Mouse (Mus musculus): ENCODE data around the gene Glis1.

The Glis1 gene

DNA sequence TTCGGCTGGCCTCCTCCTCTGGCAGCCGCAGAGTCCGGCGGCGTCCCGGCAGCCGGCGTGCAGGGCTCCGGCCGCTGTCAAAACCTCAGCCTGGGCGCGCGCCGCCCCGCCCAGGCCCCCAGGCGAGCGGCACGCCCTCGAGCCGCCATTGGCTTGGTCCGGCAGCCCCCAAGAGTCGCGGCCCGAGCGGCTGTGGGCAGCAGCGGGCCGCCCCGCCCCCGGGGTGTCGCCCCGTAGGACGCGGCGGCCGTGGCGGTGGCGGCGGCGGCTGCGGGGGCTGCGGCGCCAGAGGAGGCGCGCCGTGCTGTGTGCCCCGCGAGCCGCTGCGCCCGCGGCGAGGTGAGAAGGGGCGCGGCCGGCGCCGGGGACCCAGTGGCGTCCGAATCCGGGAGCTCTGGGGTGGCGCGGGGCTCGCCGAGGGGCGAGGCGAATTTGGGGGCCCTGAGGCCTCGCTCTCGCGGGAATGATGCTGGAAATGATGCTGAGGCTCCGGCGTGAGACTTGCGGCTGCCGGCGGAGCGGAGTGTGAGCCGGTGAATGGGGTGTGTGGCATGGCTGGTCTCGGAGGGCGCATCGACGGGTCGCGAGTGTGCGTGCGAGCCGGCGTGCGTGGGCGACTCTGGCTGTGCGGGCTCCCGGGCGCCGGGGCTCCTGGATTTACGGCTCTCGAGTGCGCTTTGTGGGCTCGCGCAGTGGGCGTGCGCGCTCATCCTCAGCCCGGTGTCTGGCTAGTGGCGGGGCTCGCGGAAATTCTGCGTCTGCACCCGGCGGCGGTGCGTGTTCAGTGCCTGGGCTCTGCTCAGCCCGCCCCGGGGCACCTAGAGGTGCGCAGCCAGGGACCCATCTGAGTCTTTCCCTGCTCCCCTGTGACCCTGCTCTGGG, at the start of gene Glis1:
TSS of gene Glis1 (plus strand) at position 236 of the 882 bp plus-strand sequence.
- in situ Hi-C loops (cut with MboI, MseI), result no loop called here

DNA sequence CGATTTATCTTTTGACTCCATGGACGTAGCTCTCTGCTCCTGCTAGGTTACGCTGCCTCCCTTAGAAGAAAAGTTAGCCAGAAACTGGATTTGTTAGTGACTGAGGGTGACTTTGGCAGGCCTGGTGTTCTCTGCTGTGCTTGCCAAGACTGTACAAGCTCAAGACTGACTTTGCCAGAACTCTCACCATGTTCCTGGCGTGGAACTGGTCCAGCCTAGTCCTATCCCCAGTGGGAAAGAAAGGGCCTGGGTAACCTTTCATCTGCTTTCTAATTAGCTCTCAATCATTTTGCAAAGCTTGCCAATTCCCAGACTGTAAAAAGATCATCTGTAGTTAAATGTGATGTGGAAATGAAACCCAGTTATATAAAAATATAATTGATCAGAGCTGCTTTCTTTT, 47.4 kb upstream of the Glis1 start:
- in situ Hi-C loops (cut with MboI, MseI), result loop anchor here (10.0 to 25.0 kb wide), 2 partner anchors 972 to 1175 kb away; no protein-coding TSS in a partner anchor

- in situ Hi-C loops (cut with MboI, MseI), result loop anchor here (10.0 to 25.0 kb wide), 2 partner anchors 973 to 1175 kb away; no protein-coding TSS in a partner anchor
Observed at GRCm38 (mm10) chr4:107387465-107387864, 46.9 kb upstream of the Glis1 start.

- in situ Hi-C loops (cut with MboI, MseI), result loop anchor here (10.0 to 25.0 kb wide), 2 partner anchors 973 to 1174 kb away; no protein-coding TSS in a partner anchor
Observed at GRCm38 (mm10) chr4:107388291-107388690, 46.1 kb upstream of the Glis1 start.

DNA sequence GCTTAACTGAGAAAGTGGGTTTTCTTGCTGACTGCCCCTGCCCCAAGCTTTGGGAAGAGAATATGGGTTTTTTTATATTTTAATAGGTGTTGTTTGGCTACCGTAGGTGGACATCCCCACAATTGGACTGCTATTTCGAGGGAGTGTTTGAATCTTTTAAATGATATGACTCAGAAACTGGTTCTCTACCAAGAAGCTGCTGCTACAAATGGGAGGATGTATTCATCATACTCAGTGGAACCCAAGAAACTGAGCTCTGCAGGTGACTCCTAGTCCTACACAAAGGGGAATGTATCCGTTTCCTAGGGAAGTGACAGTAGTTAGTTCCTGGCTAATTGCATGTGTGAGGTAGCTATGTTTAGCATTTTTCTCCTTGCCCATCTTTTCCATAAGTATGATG, 45.0 kb upstream of the Glis1 start:
- in situ Hi-C loops (cut with MboI, MseI), result loop anchor here (10.0 to 25.0 kb wide), 2 partner anchors 975 to 1173 kb away; no protein-coding TSS in a partner anchor

DNA sequence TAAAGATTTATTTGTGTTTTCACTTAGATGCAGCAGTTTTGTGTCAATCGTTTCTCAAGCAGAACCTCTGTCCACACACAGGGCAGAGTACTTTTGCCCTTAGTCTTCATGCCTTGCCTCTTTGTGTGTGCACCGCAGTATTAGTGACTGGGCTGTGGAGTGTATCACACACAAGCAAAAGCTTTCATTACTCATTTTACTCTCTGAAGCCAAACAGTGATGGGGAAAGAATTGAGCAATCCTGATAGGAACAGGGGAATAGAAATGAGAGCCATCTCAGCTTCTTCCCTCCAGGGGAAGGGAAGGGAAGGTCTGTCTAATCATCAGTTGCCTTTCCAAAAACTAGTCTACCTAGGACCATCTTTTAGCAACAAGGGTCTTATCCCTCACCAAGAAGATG, 40.6 kb upstream of the Glis1 start:
- in situ Hi-C loops (cut with MboI, MseI), result loop anchor here (25.0 kb wide), 1 partner anchor 1169 kb away; no protein-coding TSS in a partner anchor

DNA sequence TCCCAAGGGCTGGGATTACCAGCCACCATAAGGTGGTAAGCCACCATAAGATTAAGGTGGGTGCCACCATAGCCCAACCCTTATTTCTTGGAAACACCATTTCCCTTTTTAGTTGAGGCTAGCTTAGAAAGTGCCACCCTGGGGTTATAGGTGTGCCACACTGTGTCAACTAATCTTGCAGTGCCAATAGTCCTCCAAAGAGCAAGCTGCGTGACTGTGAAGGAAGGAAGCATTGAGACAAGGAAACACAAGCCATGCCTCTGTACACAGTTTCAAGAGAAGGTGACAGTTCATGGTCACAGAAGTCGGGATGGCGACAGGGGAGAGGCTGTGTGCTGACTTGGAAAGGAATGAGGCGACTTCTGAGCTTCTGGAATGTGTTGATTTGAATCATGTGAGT, 14.2 kb upstream of the Glis1 start:
- in situ Hi-C loops (cut with MboI, MseI), result no loop called here

DNA sequence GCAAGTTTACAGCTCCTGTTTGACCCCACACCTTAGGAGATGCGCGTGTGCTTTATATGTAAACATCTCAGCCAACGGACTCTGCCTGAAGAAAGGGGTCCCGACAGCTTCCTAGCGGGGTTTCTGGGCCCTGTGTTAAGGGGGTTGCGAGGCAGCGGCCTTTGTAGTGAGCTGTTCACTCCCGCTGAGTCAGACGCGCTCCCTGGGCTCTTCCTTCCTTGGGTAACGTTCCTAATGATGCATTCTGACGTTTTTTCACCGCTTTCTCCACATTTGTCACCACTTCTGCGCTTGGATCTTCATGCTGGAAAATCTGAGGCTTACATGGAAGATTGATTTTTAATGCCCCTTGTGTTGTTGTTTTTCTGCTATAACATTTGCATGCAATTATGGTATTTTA, 12.7 kb upstream of the Glis1 start:
- in situ Hi-C loops (cut with MboI, MseI), result no loop called here

DNA sequence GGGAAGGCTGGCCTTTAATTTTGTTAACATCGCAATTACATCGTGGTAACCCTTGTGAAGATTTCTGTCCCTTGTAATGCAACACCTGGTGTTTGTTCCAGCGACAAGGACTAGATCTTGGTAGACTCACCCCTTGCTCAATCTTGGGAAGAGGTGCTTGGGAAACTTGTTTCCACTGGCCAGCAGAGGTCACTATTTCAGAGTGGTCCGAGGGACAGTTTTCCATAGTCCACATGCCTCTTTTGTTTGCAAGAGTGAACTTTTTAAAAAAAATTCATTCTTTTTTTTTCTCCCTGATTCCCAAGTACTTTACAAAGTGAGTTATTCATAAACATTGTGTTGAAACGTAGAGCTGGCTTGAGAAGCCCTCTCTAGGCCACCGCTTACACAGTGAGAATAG, 12.2 kb upstream of the Glis1 start:
- in situ Hi-C loops (cut with MboI, MseI), result no loop called here

DNA sequence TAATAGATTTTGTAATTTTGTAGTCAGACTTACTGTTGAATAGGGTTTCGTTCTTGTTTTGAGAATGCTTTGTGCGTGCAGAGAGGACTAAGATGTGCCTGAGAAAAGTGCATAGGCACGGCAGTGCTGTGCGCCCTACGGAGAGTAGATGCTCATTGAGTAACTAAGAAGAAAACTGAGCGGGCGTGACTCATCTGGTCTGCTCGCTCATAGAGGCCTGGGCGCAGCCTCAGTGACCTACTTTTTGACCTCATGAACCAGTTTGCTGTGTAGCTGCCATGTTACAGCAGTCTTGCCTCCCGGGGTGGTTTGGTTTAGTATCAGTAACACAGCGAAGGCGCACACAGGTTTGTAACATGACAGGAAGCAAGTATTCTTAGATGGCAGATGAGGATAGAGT, 8.8 kb upstream of the Glis1 start:
- in situ Hi-C loops (cut with MboI, MseI), result no loop called here

GRCm38 (mm10) chr4:107426631-107427030, 7.8 kb upstream of the Glis1 start:
- in situ Hi-C loops (cut with MboI, MseI), result no loop called here

DNA sequence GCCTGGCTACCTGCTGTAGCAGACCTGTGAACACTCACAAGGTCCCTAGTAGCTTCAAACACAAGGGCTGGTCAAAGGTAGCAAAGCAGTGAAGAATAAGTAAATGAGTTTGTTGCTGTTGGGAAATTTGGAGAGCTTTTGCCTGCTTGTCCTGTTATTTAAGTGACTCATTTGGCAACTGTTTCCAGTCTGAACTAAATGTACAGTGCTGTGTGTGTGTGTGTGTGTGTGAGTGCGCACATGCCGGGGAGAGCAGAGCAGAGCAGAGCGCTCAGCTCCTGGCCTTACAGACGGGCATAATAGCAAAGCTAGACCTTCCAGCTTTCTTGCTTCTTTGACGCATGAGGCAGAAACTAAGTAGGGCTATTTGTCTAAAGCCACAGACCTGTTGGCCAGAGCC, 1.7 kb upstream of the Glis1 start:
- in situ Hi-C loops (cut with MboI, MseI), result no loop called here

- in situ Hi-C loops (cut with MboI, MseI), result no loop called here
Observed at GRCm38 (mm10) chr4:107433998-107434355, 414 bp upstream of the Glis1 start.

DNA sequence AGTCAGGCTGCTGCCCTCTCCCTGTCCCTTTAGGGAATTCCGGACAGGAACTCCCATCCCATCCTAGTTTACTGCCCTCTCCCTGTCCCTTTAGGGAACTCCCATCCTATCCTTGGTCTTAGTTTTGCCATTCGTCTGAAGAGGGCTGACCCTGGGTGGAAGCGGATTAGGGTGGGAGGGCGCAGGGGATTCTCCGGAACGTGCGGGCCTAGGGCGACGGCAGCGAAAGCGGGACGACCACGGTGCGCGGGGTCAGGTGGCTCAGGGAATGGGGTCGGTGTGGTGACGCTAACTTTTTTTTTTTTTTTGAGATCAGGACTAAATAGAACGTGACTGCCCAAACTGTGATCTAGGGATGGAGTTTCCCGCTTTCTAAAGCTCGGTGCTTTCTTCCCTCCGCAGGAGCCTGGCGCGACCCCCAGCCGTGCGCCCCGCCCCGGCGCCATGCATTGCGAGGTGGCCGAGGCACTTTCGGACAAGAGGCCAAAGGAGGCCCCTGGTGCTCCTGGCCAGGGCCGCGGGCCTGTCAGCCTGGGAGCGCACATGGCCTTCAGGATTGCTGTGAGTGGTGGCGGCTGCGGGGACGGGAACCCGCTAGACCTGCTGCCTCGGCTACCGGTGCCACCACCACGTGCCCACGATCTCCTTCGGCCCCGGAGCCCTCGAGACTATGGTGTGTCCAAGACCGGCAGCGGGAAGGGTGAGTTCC, 1.0 kb downstream of the Glis1 start:
- in situ Hi-C loops (cut with MboI, MseI), result no loop called here

- in situ Hi-C loops (cut with MboI, MseI), result no loop called here
Observed at GRCm38 (mm10) chr4:107436476-107436875, 2.1 kb downstream of the Glis1 start.

- in situ Hi-C loops (cut with MboI, MseI), result no loop called here
Observed at GRCm38 (mm10) chr4:107438741-107439140, 4.3 kb downstream of the Glis1 start.

DNA sequence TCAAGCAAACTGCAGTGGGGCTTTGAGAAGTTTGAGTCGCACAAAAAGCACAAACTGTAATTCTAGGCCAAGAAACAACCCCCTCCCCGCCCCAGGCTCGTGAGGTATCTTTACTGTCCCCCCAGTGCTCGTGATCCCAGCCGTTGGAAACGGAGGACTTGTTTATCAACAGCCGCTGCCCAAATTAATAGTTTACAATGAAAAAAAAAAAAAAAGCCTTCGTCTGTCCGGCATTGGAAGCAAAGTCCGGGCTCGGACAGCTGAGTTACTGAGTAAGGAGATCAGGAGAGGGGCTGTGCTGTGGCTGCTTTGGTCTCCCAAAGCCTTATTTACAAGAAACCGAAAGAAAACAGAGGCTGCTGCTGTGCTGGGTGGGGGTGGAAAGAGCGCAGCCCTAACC, 5.9 kb downstream of the Glis1 start:
- in situ Hi-C loops (cut with MboI, MseI), result loop anchor here (5.0 kb wide), 1 partner anchor 52 kb away; no protein-coding TSS in a partner anchor

DNA sequence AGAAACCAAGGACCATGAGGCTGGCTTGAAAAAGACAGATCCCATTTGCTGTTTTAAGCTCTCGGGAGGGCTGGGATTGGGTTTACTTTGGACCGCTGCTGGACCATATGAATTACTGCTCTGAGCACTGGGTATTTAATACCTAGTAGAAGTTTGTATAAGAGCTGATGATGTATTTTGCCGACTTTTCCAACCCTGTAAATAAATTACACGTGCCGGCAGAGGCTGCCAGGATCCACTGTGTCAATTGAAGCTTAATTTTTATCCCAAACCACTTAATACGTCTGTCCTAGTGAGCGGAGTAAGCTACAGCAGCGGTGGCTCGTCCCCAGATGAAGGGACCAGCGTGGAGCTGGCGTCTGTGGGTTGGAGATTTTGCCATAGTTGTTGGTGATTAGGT, 7.9 kb downstream of the Glis1 start:
- in situ Hi-C loops (cut with MboI, MseI), result loop anchor here (5.0 kb wide), 1 partner anchor 50 kb away; no protein-coding TSS in a partner anchor

DNA sequence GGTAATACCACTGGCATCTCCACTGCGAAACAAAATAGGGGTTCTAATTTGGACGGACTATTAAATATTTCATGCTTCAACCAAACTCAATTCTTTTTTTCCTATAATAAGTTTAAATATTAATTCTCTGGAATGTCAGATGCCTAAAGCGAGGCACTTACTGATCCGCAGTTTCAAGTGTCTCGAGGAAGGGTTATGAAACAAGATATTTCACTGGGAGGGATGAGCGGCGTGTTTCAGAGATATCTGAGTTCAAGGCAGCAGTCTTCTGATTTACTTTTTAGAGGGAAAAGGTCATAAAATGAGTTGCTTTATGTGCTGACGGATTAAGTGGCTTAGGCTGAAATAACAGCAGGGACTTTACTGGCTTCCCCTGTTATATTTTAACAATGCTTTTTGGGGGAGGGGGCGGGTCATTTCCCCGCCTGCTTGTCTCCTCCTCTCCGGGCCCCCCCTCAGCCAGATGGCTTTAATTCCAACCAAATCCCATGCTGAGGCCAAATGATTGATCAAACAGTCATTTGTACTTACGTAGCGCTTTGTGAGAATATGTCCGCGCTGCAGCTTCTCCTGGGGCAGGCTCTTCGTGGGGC, 8.6 kb downstream of the Glis1 start:
- in situ Hi-C loops (cut with MboI, MseI), result loop anchor here (5.0 kb wide), 1 partner anchor 49 kb away; no protein-coding TSS in a partner anchor

DNA sequence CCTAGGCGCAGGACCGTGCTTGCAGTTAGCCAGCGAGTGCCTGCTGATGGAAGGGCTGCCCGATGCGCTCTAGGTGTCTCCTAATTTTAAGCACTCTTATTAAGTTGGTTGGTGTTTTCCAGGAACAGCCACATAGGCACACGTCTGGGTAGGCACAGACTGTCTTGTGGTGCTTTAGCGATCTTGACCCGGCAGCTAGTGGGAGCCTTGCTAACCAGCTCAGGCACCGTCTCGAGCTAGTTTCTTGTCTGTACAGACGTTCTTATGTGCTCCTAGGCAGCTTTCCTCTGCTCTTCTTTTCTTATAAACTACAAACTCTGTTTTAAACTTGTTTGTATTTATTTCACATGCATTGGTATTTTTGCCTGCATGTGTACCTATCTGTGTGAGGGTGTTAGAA, 9.2 kb downstream of the Glis1 start:
- in situ Hi-C loops (cut with MboI, MseI), result loop anchor here (5.0 kb wide), 1 partner anchor 49 kb away; no protein-coding TSS in a partner anchor

DNA sequence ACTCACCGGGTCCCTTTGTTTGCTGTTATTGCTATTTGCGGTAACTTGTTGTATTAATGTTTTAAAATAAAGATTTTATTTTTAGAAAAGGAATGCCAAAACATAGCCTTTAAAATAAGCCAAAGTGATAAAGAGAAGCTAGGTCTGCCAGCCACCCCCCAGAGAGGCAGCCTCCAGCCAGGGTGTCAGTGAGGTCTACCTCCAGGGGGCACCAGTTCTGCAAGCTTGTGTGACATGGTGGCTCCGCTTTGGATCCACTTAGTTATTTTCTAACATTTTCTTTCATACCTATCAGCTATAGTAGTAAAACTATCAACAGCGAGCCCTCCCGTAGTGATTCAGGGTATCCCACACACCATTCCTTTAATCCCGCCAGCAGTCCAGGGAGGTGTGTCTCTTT, 14.1 kb downstream of the Glis1 start:
- in situ Hi-C loops (cut with MboI, MseI), result no loop called here

DNA sequence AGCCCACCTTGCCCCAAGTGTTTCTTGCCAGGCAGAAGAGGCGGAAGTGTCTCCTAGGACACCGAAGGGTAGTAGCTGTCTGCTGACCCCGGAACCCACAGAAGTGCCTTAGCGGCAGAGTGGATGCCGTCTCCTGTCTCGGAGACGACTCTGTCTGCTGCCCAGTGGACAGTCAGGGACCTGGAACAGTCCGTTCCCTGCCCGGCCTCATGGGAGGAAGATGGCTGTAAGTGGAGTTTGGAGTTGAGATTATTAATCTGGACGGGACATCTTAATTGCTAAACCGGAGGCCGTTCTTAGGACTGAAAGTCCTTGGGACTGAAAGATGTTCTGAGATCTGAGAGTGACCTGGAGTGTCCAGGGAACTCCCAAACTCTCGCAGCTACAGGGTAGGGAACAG, 15.1 kb downstream of the Glis1 start:
- in situ Hi-C loops (cut with MboI, MseI), result no loop called here

Data from regulatory T cell (primary cell).